Mouse (Mus musculus): ENCODE results near the gene Wdr19. TPM values are rescaled to one million over a fixed set of nuclear protein-coding genes. Genes with fewer than 3 reads are reported as not detected.

The Wdr19 gene
- polyA plus RNA-seq, 1 experiment = not detected

GRCm38 (mm10) chr5:65158696-65159305, 40.7 kb upstream of the Wdr19 start:
- TF ChIP-seq CTCF (IDR thresholded peaks at IDR 0.05; ENCODE audit: insufficient read depth, low read depth, low read length) = no peak
- Histone ChIP-seq H3K27ac (ENCODE audit: insufficient read depth, low read depth, low read length) (no peak overlapping the region), H3K4me1 (ENCODE audit: control insufficient read depth, insufficient read depth, low read length) (no peaks in the 10 kb centered on the region), H3K4me3 (ENCODE audit: insufficient read depth, low read depth, low read length) (no peak overlapping the region)
- WGBS = 87% methylated on average over 20 of the region's 20 CpGs

GRCm38 (mm10) chr5:65163001-65163400, 36.5 kb upstream of the Wdr19 start:
- H3K4me1 ChIP-seq (ENCODE audit: control insufficient read depth, insufficient read depth, low read length) = no peaks in the 10 kb centered on the region
- TF ChIP-seq POLR2A (IDR thresholded peaks at IDR 0.05; ENCODE audit: insufficient read depth, low read depth, low read length) (no peak), CTCF (IDR thresholded peaks at IDR 0.05; ENCODE audit: insufficient read depth, low read depth, low read length) (no peak)
- whole genome bisulfite sequencing = 87% methylated on average over 5 of the region's 5 CpGs
- no peak overlapping the region for H3K4me3 ChIP-seq (ENCODE audit: insufficient read depth, low read depth, low read length)
- H3K27ac ChIP-seq (ENCODE audit: insufficient read depth, low read depth, low read length) = no peak overlapping the region

- no peak overlapping the region for H3K27ac ChIP-seq (ENCODE audit: insufficient read depth, low read depth, low read length)
- H3K4me3 ChIP-seq (ENCODE audit: insufficient read depth, low read depth, low read length) = no peak overlapping the region
- WGBS = 90% methylated on average over 17 of the region's 17 CpGs
- no peak for TF ChIP-seq CTCF (IDR thresholded peaks at IDR 0.05; ENCODE audit: insufficient read depth, low read depth, low read length)
- TF ChIP-seq POLR2A (IDR thresholded peaks at IDR 0.05; ENCODE audit: insufficient read depth, low read depth, low read length) = no peak
- H3K4me1 ChIP-seq (ENCODE audit: control insufficient read depth, insufficient read depth, low read length) = no peaks in the 10 kb centered on the region
These were observed 35.9 kb upstream of the Wdr19 start for GRCm38 (mm10) chr5:65163489-65164092.

- Histone ChIP-seq H3K4me1 (ENCODE audit: control insufficient read depth, insufficient read depth, low read length) (peaks cover 11% of the 10 kb centered on the region), H3K4me3 (ENCODE audit: insufficient read depth, low read depth, low read length) (no peak overlapping the region)
- 53% methylated on average over 9 of the region's 9 CpGs for WGBS
These were observed 29.3 kb upstream of the Wdr19 start for GRCm38 (mm10) chr5:65170206-65170605.

GRCm38 (mm10) chr5:65175035-65175917, 24.2 kb upstream of the Wdr19 start:
- Histone ChIP-seq H3K27ac (ENCODE audit: insufficient read depth, low read depth, low read length) (peak overlapping the region; percentile 89), H3K4me3 (ENCODE audit: insufficient read depth, low read depth, low read length) (peak overlapping the region; percentile 42), H3K4me1 (ENCODE audit: control insufficient read depth, insufficient read depth, low read length) (peaks cover 15% of the 10 kb centered on the region)
- 36% methylated on average over 26 of the region's 26 CpGs for WGBS
- TF ChIP-seq CTCF (IDR thresholded peaks at IDR 0.05; ENCODE audit: insufficient read depth, low read depth, low read length) (no peak), POLR2A (IDR thresholded peaks at IDR 0.05; ENCODE audit: insufficient read depth, low read depth, low read length) (no peak)

More at GRCm38 (mm10) chr5:65170206-65170605, 29.3 kb upstream of the Wdr19 start:
- TF ChIP-seq POLR2A (IDR thresholded peaks at IDR 0.05; ENCODE audit: insufficient read depth, low read depth, low read length) (no peak), CTCF (IDR thresholded peaks at IDR 0.05; ENCODE audit: insufficient read depth, low read depth, low read length) (no peak)
- no peak overlapping the region for H3K27ac ChIP-seq (ENCODE audit: insufficient read depth, low read depth, low read length)

- TF ChIP-seq CTCF (IDR thresholded peaks at IDR 0.05; ENCODE audit: insufficient read depth, low read depth, low read length) = no peak
- TF ChIP-seq POLR2A (IDR thresholded peaks at IDR 0.05; ENCODE audit: insufficient read depth, low read depth, low read length) = no peak
- Histone ChIP-seq H3K4me1 (ENCODE audit: control insufficient read depth, insufficient read depth, low read length) (peaks cover 14% of the 10 kb centered on the region), H3K4me3 (ENCODE audit: insufficient read depth, low read depth, low read length) (peak overlapping the region; percentile 42), H3K27ac (ENCODE audit: insufficient read depth, low read depth, low read length) (peak overlapping the region; percentile 89)
- 24% methylated on average over 13 of the region's 13 CpGs for WGBS
These were observed 23.5 kb upstream of the Wdr19 start for GRCm38 (mm10) chr5:65175918-65176484.

- Histone ChIP-seq H3K4me3 (ENCODE audit: insufficient read depth, low read depth, low read length) (no peak overlapping the region), H3K27ac (ENCODE audit: insufficient read depth, low read depth, low read length) (no peak overlapping the region), H3K4me1 (ENCODE audit: control insufficient read depth, insufficient read depth, low read length) (peaks cover 16% of the 10 kb centered on the region)
- WGBS = 60% methylated on average over 11 of the region's 11 CpGs
- TF ChIP-seq POLR2A (IDR thresholded peaks at IDR 0.05; ENCODE audit: insufficient read depth, low read depth, low read length) (no peak), CTCF (IDR thresholded peaks at IDR 0.05; ENCODE audit: insufficient read depth, low read depth, low read length) (no peak)
These were observed 22.4 kb upstream of the Wdr19 start for GRCm38 (mm10) chr5:65177026-65177514.

GRCm38 (mm10) chr5:65178477-65178876, 21.0 kb upstream of the Wdr19 start:
- Histone ChIP-seq H3K27ac (ENCODE audit: insufficient read depth, low read depth, low read length) (no peak overlapping the region), H3K4me1 (ENCODE audit: control insufficient read depth, insufficient read depth, low read length) (peaks cover 16% of the 10 kb centered on the region), H3K4me3 (ENCODE audit: insufficient read depth, low read depth, low read length) (no peak overlapping the region)
- no peak for TF ChIP-seq CTCF (IDR thresholded peaks at IDR 0.05; ENCODE audit: insufficient read depth, low read depth, low read length)
- no peak for TF ChIP-seq POLR2A (IDR thresholded peaks at IDR 0.05; ENCODE audit: insufficient read depth, low read depth, low read length)
- WGBS = 90% methylated on average over 9 of the region's 9 CpGs

Measured in olfactory bulb, adult 2 months (tissue).